Mouse (Mus musculus): ENCODE results near the gene Tpm3.

The Tpm3 gene

DNA sequence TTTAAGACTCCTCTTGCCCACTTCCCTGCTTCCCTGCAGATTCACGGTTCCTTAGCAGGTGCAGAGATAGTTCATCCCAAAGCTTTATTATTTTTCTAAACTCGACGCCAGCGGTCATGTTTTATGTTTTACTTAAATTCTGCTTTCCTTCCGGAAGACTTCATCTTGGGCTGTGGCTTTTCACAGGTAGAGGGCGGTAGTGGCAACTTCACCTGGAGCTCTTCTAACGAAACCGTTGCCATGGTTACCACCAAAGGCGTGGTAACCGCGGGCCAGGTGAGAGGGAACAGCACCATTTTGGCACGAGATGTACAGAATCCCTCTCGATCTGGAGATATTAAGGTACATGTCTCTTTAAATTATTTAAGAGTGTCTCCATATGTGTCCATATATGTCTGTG is 64.2 kb downstream of the Tpm3 start:
- DNase-seq (ENCODE audit: low spot score in 2 of 2): no peak

GRCm38 (mm10) chr3:90137606-90138005 is 65.2 kb downstream of the Tpm3 start:
- DNase-seq (ENCODE audit: low spot score in 2 of 2): no peak

DNA sequence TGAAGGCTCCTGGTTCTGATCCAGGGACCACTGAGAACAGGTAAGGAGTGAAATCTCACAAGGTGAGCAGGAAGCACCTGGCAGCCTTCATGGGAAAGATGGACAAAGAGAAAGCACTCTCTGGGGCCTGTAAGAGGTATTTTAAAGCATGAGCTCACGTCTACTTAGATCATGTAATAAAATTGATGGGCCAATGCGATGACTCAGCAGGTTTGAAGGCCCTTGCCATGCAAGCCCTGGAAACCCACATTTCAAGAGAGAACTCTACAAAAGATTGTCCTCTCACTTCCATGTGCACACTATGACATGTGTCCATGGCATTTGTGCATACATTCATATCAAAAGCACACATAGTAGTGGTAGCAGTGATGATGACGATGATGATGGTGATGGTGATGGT is 67.5 kb downstream of the Tpm3 start:
- no peak for DNase-seq (ENCODE audit: low spot score in 2 of 2)

DNA sequence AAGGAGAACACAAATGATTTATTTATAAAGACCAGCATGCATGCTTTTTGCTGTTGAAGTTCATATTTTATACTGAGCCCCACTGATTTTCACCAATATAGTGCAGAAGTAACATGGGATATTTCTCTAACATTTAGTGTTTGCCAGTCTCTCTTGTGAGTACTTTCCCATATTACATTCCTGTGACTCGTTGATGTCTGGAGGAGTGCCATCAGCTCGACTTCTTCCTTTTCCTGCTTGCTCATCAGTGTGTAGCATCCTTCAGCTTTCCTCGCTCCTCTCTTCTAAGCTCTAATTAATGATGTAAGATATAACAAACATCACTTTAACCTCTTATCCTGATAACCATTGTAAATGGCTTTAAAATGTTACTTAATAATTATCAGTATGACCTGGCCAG is 73.0 kb downstream of the Tpm3 start:
- DNase-seq (ENCODE audit: low spot score in 2 of 2): no peak

DNA sequence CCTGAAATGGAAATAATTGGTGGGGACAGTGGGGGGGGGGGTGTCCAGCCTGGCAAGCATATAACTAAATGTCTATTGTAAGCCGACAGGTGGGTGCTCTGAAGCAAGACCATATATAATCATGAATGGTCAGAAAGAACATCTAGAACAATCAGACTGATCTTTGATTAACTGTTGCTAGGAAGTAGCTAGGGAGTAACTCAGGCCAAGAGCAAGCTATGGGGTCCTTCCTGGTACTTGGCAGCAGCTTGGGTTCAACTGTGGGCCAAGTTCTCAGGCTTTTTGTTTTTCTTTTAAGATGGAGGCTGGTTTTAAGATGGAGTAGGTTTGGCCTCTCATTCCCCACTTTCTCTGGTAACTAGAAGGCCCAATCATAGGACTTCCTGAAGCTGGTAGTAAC is 74.2 kb downstream of the Tpm3 start:
- no peak for DNase-seq (ENCODE audit: low spot score in 2 of 2)

Measured in frontal cortex, postnatal 14 days (tissue).